Mouse (Mus musculus) spleen, postnatal 4 days (tissue): ENCODE results near the gene Sorl1.

Experiments
- DNase-seq, 2 experiments: peaks; one replicate each; pipeline ENCODE4 v3.0.0; 2022; ENCODE audit warnings: low spot score in 2 of 2

Sorl1 gene

GRCm38 (mm10) chr9:42019308-42020031 lies 104.6 kb downstream of the Sorl1 start:
- DNase-seq, result no peak

- no peak for DNase-seq
These were observed 115.6 kb downstream of the Sorl1 start for GRCm38 (mm10) chr9:42008501-42008900.

- no peak for DNase-seq
These were observed 119.0 kb downstream of the Sorl1 start for GRCm38 (mm10) chr9:42005101-42005500.

GRCm38 (mm10) chr9:42004140-42004539 lies 120.0 kb downstream of the Sorl1 start:
- DNase-seq, result no peak

- DNase-seq, result no peak
These were observed 124.3 kb downstream of the Sorl1 start for GRCm38 (mm10) chr9:41999498-42000473.

GRCm38 (mm10) chr9:41995278-41995677 lies 128.8 kb downstream of the Sorl1 start:
- no peak for DNase-seq

GRCm38 (mm10) chr9:41993821-41994220 lies 130.3 kb downstream of the Sorl1 start:
- no peak for DNase-seq

GRCm38 (mm10) chr9:41992841-41993240 lies 131.3 kb downstream of the Sorl1 start:
- DNase-seq, result no peak

GRCm38 (mm10) chr9:41985636-41986035 lies 138.5 kb downstream of the Sorl1 start:
- no peak for DNase-seq

GRCm38 (mm10) chr9:41985052-41985451 lies 139.0 kb downstream of the Sorl1 start:
- no peak for DNase-seq

GRCm38 (mm10) chr9:41984306-41984705 lies 139.8 kb downstream of the Sorl1 start:
- no peak for DNase-seq

- no peak for DNase-seq
These were observed 140.8 kb downstream of the Sorl1 start for GRCm38 (mm10) chr9:41983286-41983685.

GRCm38 (mm10) chr9:41982760-41983159 lies 141.3 kb downstream of the Sorl1 start:
- DNase-seq, result no peak

- DNase-seq, result no peak
These were observed 142.1 kb downstream of the Sorl1 start for GRCm38 (mm10) chr9:41982023-41982422.

- DNase-seq, result no peak
These were observed 142.8 kb downstream of the Sorl1 start for GRCm38 (mm10) chr9:41981306-41981705.

GRCm38 (mm10) chr9:41980796-41981195 lies 143.3 kb downstream of the Sorl1 start:
- DNase-seq, result no peak

GRCm38 (mm10) chr9:41978366-41978765 lies 145.7 kb downstream of the Sorl1 start:
- DNase-seq, result no peak

- no peak for DNase-seq
These were observed 148.1 kb downstream of the Sorl1 start for GRCm38 (mm10) chr9:41975968-41976367.

- no peak for DNase-seq
These were observed 149.4 kb downstream of the Sorl1 start for GRCm38 (mm10) chr9:41974661-41975060.

- DNase-seq, result no peak
These were observed 150.1 kb downstream of the Sorl1 start for GRCm38 (mm10) chr9:41973775-41974657.

- no peak for DNase-seq
These were observed 154.1 kb downstream of the Sorl1 start for GRCm38 (mm10) chr9:41969961-41970360.
